ENCODE assay signal across 24 mouse cellular contexts in the genomic region with DNA sequence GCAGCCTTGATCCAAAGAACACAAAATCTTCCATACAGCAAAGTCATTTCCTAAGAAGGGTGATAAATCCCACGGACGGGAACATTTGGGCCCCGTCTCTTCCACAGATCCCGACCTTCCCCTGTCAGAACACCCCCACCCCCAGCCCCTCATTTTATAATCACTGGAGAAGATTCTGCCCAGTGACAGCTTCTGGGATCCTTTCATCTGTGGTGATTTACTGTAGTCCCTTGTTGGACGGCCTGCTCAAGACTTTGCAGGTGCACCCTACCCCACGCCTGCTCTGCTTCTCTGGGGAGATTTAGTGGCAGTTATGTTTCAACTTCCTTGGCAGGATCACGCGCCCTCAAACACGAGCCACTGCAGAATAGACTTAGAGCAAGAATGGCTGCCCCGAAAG. TPM values are rescaled to one million over a fixed set of nuclear protein-coding genes. Genes with fewer than 3 reads are reported as not detected.
DNase-seq lines count a peak whose midpoint lies in the region; ATAC-seq lines count a peak whose summit lies in the region.
"Had no signal": no experiment of that assay in that cellular context is flagged by ENCODE, and none has a peak within 500 bp of the region (broad histone marks: within the 10 kb centered on the region; RNA-seq: fewer than 3 reads in every experiment).

No protein-coding gene starts in this region.

- peak; percentile 73 for ATAC-seq in kidney, embryonic 14.5 days (ENCODE audit: low FRiP score, low TSS enrichment)
- ATAC-seq in midbrain, embryonic 11.5 days (ENCODE audit: low FRiP score): no peak
- ATAC-seq in midbrain, embryonic 16.5 days: no peak
- ATAC-seq: forebrain, embryonic 13.5 days; midbrain, embryonic 13.5 days; Patski had no signal

- H3K27me3 ChIP-seq in kidney, embryonic 14.5 days (ENCODE audit: control insufficient read depth, insufficient read depth, low read length): no peaks in the 10 kb centered on the region
- no peaks in the 10 kb centered on the region for H3K27me3 ChIP-seq in midbrain, embryonic 11.5 days (ENCODE audit: control insufficient read depth, insufficient read depth, low read length)
- H3K27me3 ChIP-seq in midbrain, embryonic 16.5 days (ENCODE audit: control insufficient read depth, insufficient read depth, low read depth, low read length): no peaks in the 10 kb centered on the region
- H3K27me3 ChIP-seq: forebrain, embryonic 13.5 days; heart, embryonic 12.5 days; hindbrain, embryonic 13.5 days; liver, embryonic 15.5 days; midbrain, embryonic 13.5 days; Patski; stomach, embryonic 15.5 days had no signal

- H3K27ac ChIP-seq in kidney, embryonic 14.5 days (ENCODE audit: low read depth, low read length): no peak overlapping the region
- no peak overlapping the region for H3K27ac ChIP-seq in midbrain, embryonic 11.5 days (ENCODE audit: low read depth, low read length)
- no peak overlapping the region for H3K27ac ChIP-seq in midbrain, embryonic 16.5 days (ENCODE audit: low read length)
- H3K27ac ChIP-seq: forebrain, embryonic 13.5 days; hindbrain, embryonic 13.5 days; liver, embryonic 15.5 days; midbrain, embryonic 13.5 days; stomach, embryonic 15.5 days had no signal

- H3K9me3 ChIP-seq in kidney, embryonic 14.5 days (ENCODE audit: control insufficient read depth, low read length): peaks cover 4% of the 10 kb centered on the region
- no peaks in the 10 kb centered on the region; the same call in 1 of the 2 replicates for H3K9me3 ChIP-seq in midbrain, embryonic 11.5 days (ENCODE audit: control insufficient read depth, low read length)
- H3K9me3 ChIP-seq in midbrain, embryonic 16.5 days (replicated peaks; ENCODE audit: control insufficient read depth, low read length, poor library complexity, severe bottlenecking): no peaks in the 10 kb centered on the region
- H3K9me3 ChIP-seq: hindbrain, embryonic 13.5 days; liver, embryonic 15.5 days; midbrain, embryonic 13.5 days; stomach, embryonic 15.5 days had no signal

- no peak overlapping the region for H3K9ac ChIP-seq in kidney, embryonic 14.5 days (ENCODE audit: low read depth, low read length)
- H3K9ac ChIP-seq in midbrain, embryonic 11.5 days (ENCODE audit: low read length): no peak overlapping the region
- H3K9ac ChIP-seq in midbrain, embryonic 16.5 days (ENCODE audit: low read depth, low read length): no peak overlapping the region
- H3K9ac ChIP-seq: forebrain, embryonic 13.5 days; heart, embryonic 12.5 days; hindbrain, embryonic 13.5 days; liver, embryonic 15.5 days; lung, embryonic 14.5 days; midbrain, embryonic 13.5 days; stomach, embryonic 15.5 days had no signal

- H3K36me3 ChIP-seq in kidney, embryonic 14.5 days (ENCODE audit: control insufficient read depth, insufficient read depth, low read length): no peaks in the 10 kb centered on the region
- no peaks in the 10 kb centered on the region for H3K36me3 ChIP-seq in midbrain, embryonic 11.5 days (ENCODE audit: control insufficient read depth, insufficient read depth, low read length)
- H3K36me3 ChIP-seq in midbrain, embryonic 16.5 days (ENCODE audit: control insufficient read depth, insufficient read depth, low read length): no peaks in the 10 kb centered on the region
- H3K36me3 ChIP-seq: heart, embryonic 12.5 days; hindbrain, embryonic 13.5 days; liver, embryonic 15.5 days; midbrain, embryonic 13.5 days; stomach, embryonic 15.5 days had no signal

- peaks cover 16% of the 10 kb centered on the region; the same call in 1 of the 2 replicates for H3K4me1 ChIP-seq in kidney, embryonic 14.5 days (ENCODE audit: control insufficient read depth, insufficient read depth, low read length)
- no peaks in the 10 kb centered on the region for H3K4me1 ChIP-seq in midbrain, embryonic 11.5 days (ENCODE audit: control insufficient read depth, insufficient read depth, low read length)
- peaks cover 12% of the 10 kb centered on the region; the same call in 1 of the 2 replicates for H3K4me1 ChIP-seq in midbrain, embryonic 16.5 days (ENCODE audit: control insufficient read depth, insufficient read depth, low read length)

- DNase-seq in adrenal gland, adult 8-10 months: peak; percentile 19
- DNase-seq in adrenal gland, postnatal 25 days: no peak
- DNase-seq in kidney, adult 11 months: no peak
- peak; percentile 80 for DNase-seq in midbrain, embryonic 11.5 days (ENCODE audit: low spot score, missing footprints)
- peak; percentile 49 for DNase-seq in mesoderm, embryonic 11.5 days (ENCODE audit: low read depth, low spot score)
- no peak for DNase-seq in yolk sac, embryonic 10.5 days (ENCODE audit: low spot score)
- DNase-seq: cerebellum, adult 11 months; cerebellum, adult 9-10 months; cerebellum, postnatal 36 days; gastrocnemius, postnatal 25 days; heart, adult 18-20 months; heart, postnatal 4 days; left cerebral cortex, postnatal 4 days; right cerebral cortex, postnatal 25 days had no signal

- 21% methylated on average over 10 of the region's 10 CpGs for WGBS in kidney, embryonic 14.5 days
- WGBS in midbrain, embryonic 11.5 days: 82% methylated on average over 10 of the region's 10 CpGs
- WGBS in midbrain, embryonic 16.5 days: 83% methylated on average over 10 of the region's 10 CpGs

- H3K4me3 ChIP-seq in kidney, embryonic 14.5 days (ENCODE audit: low read length): no peak overlapping the region
- H3K4me3 ChIP-seq in midbrain, embryonic 11.5 days (ENCODE audit: low read depth, low read length): no peak overlapping the region
- no peak overlapping the region for H3K4me3 ChIP-seq in midbrain, embryonic 16.5 days (ENCODE audit: low read depth, low read length)
- H3K4me3 ChIP-seq: forebrain, embryonic 13.5 days; heart, embryonic 12.5 days; hindbrain, embryonic 13.5 days; liver, embryonic 15.5 days; midbrain, embryonic 13.5 days; stomach, embryonic 15.5 days had no signal

- H3K4me2 ChIP-seq in kidney, embryonic 14.5 days (replicated peaks; ENCODE audit: low read depth, low read length): no peak overlapping the region
- H3K4me2 ChIP-seq in midbrain, embryonic 11.5 days: no peak overlapping the region
- H3K4me2 ChIP-seq in midbrain, embryonic 16.5 days (ENCODE audit: low read length): no peak overlapping the region
- H3K4me2 ChIP-seq: forebrain, embryonic 13.5 days; heart, embryonic 12.5 days; hindbrain, embryonic 13.5 days; liver, embryonic 15.5 days; lung, embryonic 14.5 days; midbrain, embryonic 13.5 days; stomach, embryonic 15.5 days had no signal

RNA-seq across cellular contexts. Expression of gene Selenof, which starts 44.6 kb away (rescaled TPM):
- total RNA-seq in adrenal gland, adult 8-10 months (2022): 100 to 1,000 TPM; 329 to 408 (median 334) TPM
- 249 and 324 TPM in 2 replicates for total RNA-seq in adrenal gland, postnatal 25 days (2021)
- polyA plus RNA-seq in kidney, embryonic 14.5 days (2014; fragmentation: Nextera tagmentation; extraction: Ambion mirVana): 515 and 688 TPM in 2 replicates
- polyA plus RNA-seq in midbrain, embryonic 11.5 days (2014; fragmentation: Nextera tagmentation; extraction: Ambion mirVana): 414 and 426 TPM in 2 replicates
- 525 and 552 TPM in 2 replicates for polyA plus RNA-seq in midbrain, embryonic 16.5 days (2015; fragmentation: Nextera tagmentation; extraction: Ambion mirVana)

RNA-seq across cellular contexts. Expression of gene Hs2st1, which starts 44.7 kb away (rescaled TPM):
- total RNA-seq in adrenal gland, adult 8-10 months (2022): 10 to 100 TPM; 14.7 to 23.9 (median 17.6) TPM
- total RNA-seq in adrenal gland, postnatal 25 days (2021): 12.9 and 19.5 TPM in 2 replicates
- polyA plus RNA-seq in kidney, embryonic 14.5 days (2014; fragmentation: Nextera tagmentation; extraction: Ambion mirVana): 13.7 and 16.9 TPM in 2 replicates
- polyA plus RNA-seq in midbrain, embryonic 11.5 days (2014; fragmentation: Nextera tagmentation; extraction: Ambion mirVana): 16.5 and 16.9 TPM in 2 replicates
- polyA plus RNA-seq in midbrain, embryonic 16.5 days (2015; fragmentation: Nextera tagmentation; extraction: Ambion mirVana): 13.9 and 14.5 TPM in 2 replicates

Comparison
In these comparisons a context has a peak if more than half of its experiments do, and no peak if none do; other contexts are left out.
1. DNase-seq: peak in adrenal gland, adult 8-10 months (single experiment), midbrain, embryonic 11.5 days (single experiment) and mesoderm, embryonic 11.5 days (single experiment); none in adrenal gland, postnatal 25 days (single experiment), kidney, adult 11 months (single experiment) and yolk sac, embryonic 10.5 days (single experiment).